Mouse (Mus musculus) MEL (cell line): Measurements from ENCODE around the gene 4933428G20Rik.

Experiments used
- CTCF ChIP-seq, 3 experiments: IDR thresholded peaks in 2 of 3; conservative IDR thresholded peaks in 1 of 3; 2 replicates each; pipeline ENCODE4 v1.5.1; 2011 to 2012; ENCODE audit warnings: low read length in 3 of 3, low read depth in 2 of 3, mild to moderate bottlenecking in 2 of 3, improper control_type of control experiment in 1 of 3, inconsistent platforms in 1 of 3, mixed read lengths in 1 of 3, moderate library complexity in 1 of 3; ENCODE audit not compliant: control insufficient read depth in 1 of 3, insufficient read depth in 1 of 3, poor library complexity in 1 of 3, severe bottlenecking in 1 of 3
- GATA1 ChIP-seq: IDR thresholded peaks from 2 replicates; pipeline ENCODE4 v1.6.1; 2011; ENCODE audit warnings: low read depth, low read length, improper control_type of control experiment
- JUND ChIP-seq: IDR thresholded peaks from 2 replicates; pipeline ENCODE4 v1.6.1; 2011; ENCODE audit warnings: low read depth, mild to moderate bottlenecking, improper control_type of control experiment, low read length
- MYC ChIP-seq: IDR thresholded peaks from 2 replicates; pipeline ENCODE4 v1.6.1; 2011; ENCODE audit warnings: low read depth, mild to moderate bottlenecking, low read length, improper control_type of control experiment, moderate library complexity
- POLR2A ChIP-seq, 2 experiments: IDR thresholded peaks; 2 replicates each; pipeline ENCODE4 v1.6.1; 2011 to 2012; ENCODE audit warnings: low read length in 2 of 2, mild to moderate bottlenecking in 2 of 2, control low read depth in 1 of 2, improper control_type of control experiment in 1 of 2, low read depth in 1 of 2, moderate library complexity in 1 of 2; ENCODE audit not compliant: control insufficient read depth in 1 of 2, insufficient read depth in 1 of 2, poor library complexity in 1 of 2
- POLR2AphosphoS5 ChIP-seq: IDR thresholded peaks from 2 replicates; pipeline ENCODE4 v1.6.1; 2012; ENCODE audit warnings: low read depth, borderline replicate concordance, mild to moderate bottlenecking, inconsistent platforms, low read length, moderate library complexity, mixed read lengths
- RAD21 ChIP-seq: IDR thresholded peaks from 2 replicates; pipeline ENCODE4 v1.6.1; 2011; ENCODE audit warnings: mild to moderate bottlenecking, low read depth, low read length, improper control_type of control experiment
- RCOR1 ChIP-seq: IDR thresholded peaks from 2 replicates; pipeline ENCODE4 v1.6.1; 2012; ENCODE audit warnings: low read depth, mild to moderate bottlenecking, inconsistent platforms, low read length, improper control_type of control experiment
- TCF12 ChIP-seq: IDR thresholded peaks from 2 replicates; pipeline ENCODE4 v1.6.1; 2014; ENCODE audit warnings: low read depth, mild to moderate bottlenecking, inconsistent platforms, low read length, improper control_type of control experiment, moderate library complexity
- USF1 ChIP-seq: IDR thresholded peaks from 2 replicates; pipeline ENCODE4 v1.6.1; 2014; ENCODE audit warnings: low read depth, mild to moderate bottlenecking, inconsistent platforms, low read length, improper control_type of control experiment, moderate library complexity
- USF2 ChIP-seq, 2 experiments: IDR thresholded peaks; 2 replicates each; pipeline ENCODE4 v1.6.1; 2011 to 2012; ENCODE audit warnings: improper control_type of control experiment in 2 of 2, low read length in 2 of 2, borderline replicate concordance in 1 of 2, inconsistent platforms in 1 of 2, low read depth in 1 of 2, mild to moderate bottlenecking in 1 of 2; ENCODE audit not compliant: insufficient read depth in 1 of 2

- TF ChIP-seq POLR2AphosphoS5 (no peak), POLR2A (IDR thresholded peaks at IDR 0.05; ENCODE audit: control insufficient read depth in 1 of 2, insufficient read depth in 1 of 2, low read depth in 1 of 2, low read length in 2 of 2, poor library complexity in 1 of 2) (no peak), CTCF (IDR thresholded peaks at IDR 0.05 in 2 of 3, conservative IDR thresholded peaks at IDR 0.05 in 1 of 3; ENCODE audit: control insufficient read depth in 1 of 3, insufficient read depth in 1 of 3, low read depth in 2 of 3, low read length in 3 of 3, poor library complexity in 1 of 3, severe bottlenecking in 1 of 3) (no peak), MYC (no peak), GATA1 (no peak), USF2 (IDR thresholded peaks at IDR 0.05; ENCODE audit: borderline replicate concordance in 1 of 2, insufficient read depth in 1 of 2, low read depth in 1 of 2, low read length in 2 of 2) (no peak), RCOR1 (no peak), USF1 (no peak), TCF12 (no peak), RAD21 (no peak), JUND (no peak)
Measured at GRCm38 (mm10) chr11:97535308-97535630, 35.1 kb upstream of the 4933428G20Rik start.
